ENCODE assay signal across 7 mouse cellular contexts in genomic region chr19:32346176-32346575, GRCm38 (mm10). TPM values are rescaled to one million over a fixed set of nuclear protein-coding genes. Genes with fewer than 3 reads are reported as not detected.
A peak's percentile ranks its signal among the peaks of the same experiment; 100 is the strongest.
DNase-seq lines count a peak whose midpoint lies in the region; ATAC-seq and TF ChIP-seq lines count a peak whose summit lies in the region.

No protein-coding gene starts in this region.

- H3K27me3 ChIP-seq in heart, adult 2 months (ENCODE audit: control insufficient read depth, insufficient read depth, low read length): no peaks in the 10 kb centered on the region
- H3K27me3 ChIP-seq in kidney, embryonic 14.5 days (ENCODE audit: control insufficient read depth, insufficient read depth, low read length): no peaks in the 10 kb centered on the region

- no peak overlapping the region for H3K4me2 ChIP-seq in kidney, embryonic 14.5 days (replicated peaks; ENCODE audit: low read depth, low read length)

- peaks cover 30% of the 10 kb centered on the region for H3K36me3 ChIP-seq in heart, adult 2 months (ENCODE audit: control insufficient read depth, insufficient read depth, low read length)
- H3K36me3 ChIP-seq in kidney, embryonic 14.5 days (ENCODE audit: control insufficient read depth, insufficient read depth, low read length): no peaks in the 10 kb centered on the region

- no peak for TF ChIP-seq CTCF in heart, adult 2 months (IDR thresholded peaks at IDR 0.05)

- no peak overlapping the region for H3K4me3 ChIP-seq in heart, adult 2 months
- no peak overlapping the region for H3K4me3 ChIP-seq in kidney, embryonic 14.5 days (ENCODE audit: low read length)

- WGBS in heart, adult 2 months: 7% methylated on average over 3 of the region's 3 CpGs
- 6% methylated on average over 3 of the region's 3 CpGs for WGBS in kidney, embryonic 14.5 days

- H3K9ac ChIP-seq in heart, adult 2 months (ENCODE audit: low read depth, low read length): no peak overlapping the region
- no peak overlapping the region for H3K9ac ChIP-seq in kidney, embryonic 14.5 days (ENCODE audit: low read depth, low read length)

- intact Hi-C loops in heart, adult 2 months (cut with DNase I): loop anchor here (1.0 to 2.0 kb wide), 2 partner anchors 19 to 26 kb away; no protein-coding TSS in a partner anchor

- peak; percentile 85 for TF ChIP-seq EP300 in heart, adult 2 months (IDR thresholded peaks at IDR 0.05; ENCODE audit: insufficient read depth, low read depth, low read length)

- no peaks in the 10 kb centered on the region; the same call in 1 of the 2 replicates for H3K79me2 ChIP-seq in heart, adult 2 months (replicated peaks; ENCODE audit: control insufficient read depth, insufficient read depth, low read length)

- TF ChIP-seq POLR2A in heart, adult 2 months (IDR thresholded peaks at IDR 0.05; ENCODE audit: insufficient read depth, low read depth, low read length): no peak

- no peaks in the 10 kb centered on the region for H3K9me3 ChIP-seq in kidney, embryonic 14.5 days (ENCODE audit: control insufficient read depth, low read length)

- H3K27ac ChIP-seq in heart, adult 2 months: peak overlapping the region; percentile 90
- H3K27ac ChIP-seq in kidney, embryonic 14.5 days (ENCODE audit: low read depth, low read length): peak overlapping the region; percentile 82

- DNase-seq in urinary bladder, postnatal 36 days (ENCODE audit: low spot score in 2 of 2): peak; percentile 20 to 46
- DNase-seq in urinary bladder, postnatal 25 days (ENCODE audit: low spot score): no peak
- peak; percentile 60 to 76 for DNase-seq in heart, adult 2 months
- peak; percentile 77 for DNase-seq in lung, postnatal 36 days
- DNase-seq in natural killer cell, adult 2 months (ENCODE audit: low spot score in 2 of 2): no peak
- DNase-seq in right cerebral cortex, postnatal 10 days (ENCODE audit: low spot score in 2 of 2): no peak

- ATAC-seq in kidney, embryonic 14.5 days (ENCODE audit: low FRiP score, low TSS enrichment): peak; percentile 70; the same call in 1 of the 2 replicates

- peaks cover 20% of the 10 kb centered on the region for H3K4me1 ChIP-seq in heart, adult 2 months (ENCODE audit: control insufficient read depth, insufficient read depth, low read length)
- H3K4me1 ChIP-seq in kidney, embryonic 14.5 days (ENCODE audit: control insufficient read depth, insufficient read depth, low read length): peaks cover 53% of the 10 kb centered on the region

RNA-seq across cellular contexts. Expression of gene Sgms1, which starts 43.3 kb away (rescaled TPM):
- total RNA-seq in heart, adult 2 months (2021): 10 to 100 TPM; 60.5 to 62.1 TPM
- 27.0 and 42.5 TPM in 2 replicates for polyA plus RNA-seq in heart, adult 2 months (2012; rRNA removed)
- 32.1 and 50.8 TPM in 2 replicates for polyA plus RNA-seq in kidney, embryonic 14.5 days (2014; fragmentation: Nextera tagmentation; extraction: Ambion mirVana)

Comparison
In these comparisons a context has a peak if more than half of its experiments do, and no peak if none do; other contexts are left out.
1. DNase-seq: peak in urinary bladder, postnatal 36 days (2 of 2), heart, adult 2 months (2 of 2) and lung, postnatal 36 days (single experiment); none in urinary bladder, postnatal 25 days (single experiment), natural killer cell, adult 2 months (0 of 2) and right cerebral cortex, postnatal 10 days (0 of 2).